10 mouse cellular contexts compared by ENCODE assay signal in genomic region chr2:119558737-119559340, GRCm38 (mm10). TPM values are rescaled to one million over a fixed set of nuclear protein-coding genes. Genes with fewer than 3 reads are reported as not detected.
A peak's percentile ranks its signal among the peaks of the same experiment; 100 is the strongest.
DNase-seq lines count a peak whose midpoint lies in the region; ATAC-seq and TF ChIP-seq lines count a peak whose summit lies in the region.
"Had no signal": no experiment of that assay in that cellular context is flagged by ENCODE, and none has a peak within 500 bp of the region (broad histone marks: within the 10 kb centered on the region; RNA-seq: fewer than 3 reads in every experiment).

No protein-coding gene starts in this region.

- no peak for TF ChIP-seq POLR2A in spleen, adult 2 months (IDR thresholded peaks at IDR 0.05; ENCODE audit: low read depth, low read length)

- H3K36me3 ChIP-seq in heart, embryonic 13.5 days, result peaks cover 17% of the 10 kb centered on the region
- H3K36me3 ChIP-seq in intestine, embryonic 15.5 days, result no peaks in the 10 kb centered on the region
- no peaks in the 10 kb centered on the region; the same call in 1 of the 2 replicates for H3K36me3 ChIP-seq in spleen, adult 2 months (ENCODE audit: control insufficient read depth, insufficient read depth, low read length)
- peaks cover 3% of the 10 kb centered on the region for H3K36me3 ChIP-seq in forebrain, embryonic 12.5 days (replicated peaks)

- WGBS in heart, embryonic 13.5 days, result 77% methylated on average over 7 of the region's 7 CpGs
- 51% methylated on average over 7 of the region's 7 CpGs for WGBS in intestine, embryonic 15.5 days
- WGBS in spleen, adult 2 months, result 22% methylated on average over 7 of the region's 7 CpGs
- WGBS in forebrain, embryonic 12.5 days, result 84% methylated on average over 7 of the region's 7 CpGs

- no peak for DNase-seq in heart, adult 8-10 months (ENCODE audit: low spot score)
- peak; percentile 59 to 64 for DNase-seq in B cell, adult 2 months
- DNase-seq in spleen, adult 2 months (ENCODE audit: low read depth in 1 of 2, low spot score in 2 of 2), result peak; percentile 22 to 30
- DNase-seq in ovary, postnatal 10 days (ENCODE audit: low spot score), result no peak
- DNase-seq in testis, postnatal 14 days (ENCODE audit: low spot score), result no peak

- ATAC-seq in heart, embryonic 13.5 days (ENCODE audit: extremely low read depth, insufficient number of reproducible peaks, low FRiP score, low TSS enrichment), result no peak
- peak; percentile 65 for ATAC-seq in intestine, embryonic 15.5 days
- ATAC-seq in forebrain, embryonic 12.5 days (ENCODE audit: low FRiP score), result no peak

- no peak overlapping the region for H3K4me3 ChIP-seq in heart, embryonic 13.5 days
- no peak overlapping the region for H3K4me3 ChIP-seq in intestine, embryonic 15.5 days (replicated peaks)
- no peak overlapping the region for H3K4me3 ChIP-seq in spleen, adult 2 months (ENCODE audit: extremely low read depth, insufficient read depth, insufficient read length)
- H3K4me3 ChIP-seq in forebrain, embryonic 12.5 days (replicated peaks), result no peak overlapping the region
- H3K4me3 ChIP-seq: hindbrain, embryonic 13.5 days had no signal

- H3K4me1 ChIP-seq in heart, embryonic 13.5 days, result peaks cover 7% of the 10 kb centered on the region; the same call in 1 of the 2 replicates
- H3K4me1 ChIP-seq in intestine, embryonic 15.5 days (replicated peaks), result peaks cover 6% of the 10 kb centered on the region; the same call in 1 of the 2 replicates
- H3K4me1 ChIP-seq in spleen, adult 2 months (ENCODE audit: control insufficient read depth, insufficient read depth, insufficient read length), result peaks cover 7% of the 10 kb centered on the region
- H3K4me1 ChIP-seq in forebrain, embryonic 12.5 days, result no peaks in the 10 kb centered on the region
- H3K4me1 ChIP-seq: hindbrain, embryonic 13.5 days had no signal

- no peaks in the 10 kb centered on the region for H3K9me3 ChIP-seq in heart, embryonic 13.5 days
- H3K9me3 ChIP-seq in intestine, embryonic 15.5 days, result no peaks in the 10 kb centered on the region
- no peaks in the 10 kb centered on the region for H3K9me3 ChIP-seq in forebrain, embryonic 12.5 days
- H3K9me3 ChIP-seq: hindbrain, embryonic 13.5 days had no signal

- TF ChIP-seq CTCF in spleen, adult 2 months (IDR thresholded peaks at IDR 0.05; ENCODE audit: extremely low read depth, insufficient read depth, insufficient read length, insufficient replicate concordance), result no peak

- H3K27me3 ChIP-seq in heart, embryonic 13.5 days (replicated peaks), result no peaks in the 10 kb centered on the region
- no peaks in the 10 kb centered on the region for H3K27me3 ChIP-seq in intestine, embryonic 15.5 days (replicated peaks)
- H3K27me3 ChIP-seq in spleen, adult 2 months (ENCODE audit: control insufficient read depth, insufficient read depth, low read length), result no peaks in the 10 kb centered on the region
- H3K27me3 ChIP-seq in forebrain, embryonic 12.5 days, result no peaks in the 10 kb centered on the region
- H3K27me3 ChIP-seq: hindbrain, embryonic 13.5 days had no signal

- H3K9ac ChIP-seq in heart, embryonic 13.5 days, result 0 out of 2 replicates have a peak overlapping the region, but pooled peaks have one; percentile 10
- H3K9ac ChIP-seq in intestine, embryonic 15.5 days, result no peak overlapping the region
- H3K9ac ChIP-seq in forebrain, embryonic 12.5 days, result no peak overlapping the region
- H3K9ac ChIP-seq: hindbrain, embryonic 13.5 days had no signal

- H3K27ac ChIP-seq in heart, embryonic 13.5 days (replicated peaks), result no peak overlapping the region
- H3K27ac ChIP-seq in intestine, embryonic 15.5 days, result peak overlapping the region; percentile 27; the same call in 1 of the 2 replicates
- peak overlapping the region; percentile 64 for H3K27ac ChIP-seq in spleen, adult 2 months (ENCODE audit: insufficient read depth, low read length)
- H3K27ac ChIP-seq in forebrain, embryonic 12.5 days, result no peak overlapping the region
- H3K27ac ChIP-seq: hindbrain, embryonic 13.5 days; macrophage had no signal

- no peak overlapping the region for H3K4me2 ChIP-seq in heart, embryonic 13.5 days
- peak overlapping the region; percentile 11; the same call in 1 of the 2 replicates for H3K4me2 ChIP-seq in intestine, embryonic 15.5 days (replicated peaks)
- no peak overlapping the region for H3K4me2 ChIP-seq in forebrain, embryonic 12.5 days
- H3K4me2 ChIP-seq: hindbrain, embryonic 13.5 days had no signal

RNA-seq across cellular contexts. Expression of gene Chp1, which starts 11.3 kb away (rescaled TPM):
- polyA plus RNA-seq in heart, embryonic 13.5 days (2015; fragmentation: Nextera tagmentation; extraction: Ambion mirVana), result 40.6 and 46.4 TPM in 2 replicates
- 10 to 100 TPM; 84.3 to 96.9 (median 85.1) TPM for total RNA-seq in heart, adult 8-10 months (2022)
- 53.6 and 54.9 TPM in 2 replicates for polyA plus RNA-seq in intestine, embryonic 15.5 days (2015; fragmentation: Nextera tagmentation; extraction: Ambion mirVana)
- 34.9 and 39.0 TPM in 2 replicates for polyA plus RNA-seq in spleen, adult 2 months (2012; rRNA removed)
- 60.7 and 61.7 TPM in 2 replicates for polyA plus RNA-seq in forebrain, embryonic 12.5 days (2016; fragmentation: Nextera tagmentation; extraction: Ambion mirVana)

RNA-seq across cellular contexts. Expression of gene Exd1, which starts 11.4 kb away (rescaled TPM):
- polyA plus RNA-seq in heart, embryonic 13.5 days (2015; fragmentation: Nextera tagmentation; extraction: Ambion mirVana), result 0.13 and 0.20 TPM in 2 replicates
- total RNA-seq in heart, adult 8-10 months (2022), result 1 to 10 TPM in 1 of 4 experiments, under 1 TPM in 3; 0.13 to 1.4 (median 0.55) TPM
- 0.18 and 0.25 TPM in 2 replicates for polyA plus RNA-seq in intestine, embryonic 15.5 days (2015; fragmentation: Nextera tagmentation; extraction: Ambion mirVana)
- 0.09 and 0.12 TPM in 2 replicates for polyA plus RNA-seq in spleen, adult 2 months (2012; rRNA removed)
- polyA plus RNA-seq in forebrain, embryonic 12.5 days (2016; fragmentation: Nextera tagmentation; extraction: Ambion mirVana), result 0.22 and 0.27 TPM in 2 replicates

RNA-seq across cellular contexts. Expression of gene Nusap1, which starts 59.3 kb away (rescaled TPM):
- 43.6 and 46.0 TPM in 2 replicates for polyA plus RNA-seq in heart, embryonic 13.5 days (2015; fragmentation: Nextera tagmentation; extraction: Ambion mirVana)
- 1 to 10 TPM in 1 of 4 experiments, under 1 TPM in 3; 0.28 to 1.7 (median 0.37) TPM for total RNA-seq in heart, adult 8-10 months (2022)
- polyA plus RNA-seq in intestine, embryonic 15.5 days (2015; fragmentation: Nextera tagmentation; extraction: Ambion mirVana), result 56.6 and 65.4 TPM in 2 replicates
- 1.3 and 1.7 TPM in 2 replicates for polyA plus RNA-seq in spleen, adult 2 months (2012; rRNA removed)
- 110 and 111 TPM in 2 replicates for polyA plus RNA-seq in forebrain, embryonic 12.5 days (2016; fragmentation: Nextera tagmentation; extraction: Ambion mirVana)

RNA-seq across cellular contexts. Expression of gene Oip5, which starts 59.4 kb away (rescaled TPM):
- polyA plus RNA-seq in heart, embryonic 13.5 days (2015; fragmentation: Nextera tagmentation; extraction: Ambion mirVana), result 20.4 and 22.8 TPM in 2 replicates
- 1 to 10 TPM in 1 of 4 experiments, under 1 TPM in 3; 0.34 to 1.2 (median 0.58) TPM for total RNA-seq in heart, adult 8-10 months (2022)
- 21.0 and 22.8 TPM in 2 replicates for polyA plus RNA-seq in intestine, embryonic 15.5 days (2015; fragmentation: Nextera tagmentation; extraction: Ambion mirVana)
- 3.7 and 7.2 TPM in 2 replicates for polyA plus RNA-seq in spleen, adult 2 months (2012; rRNA removed)
- polyA plus RNA-seq in forebrain, embryonic 12.5 days (2016; fragmentation: Nextera tagmentation; extraction: Ambion mirVana), result 35.1 and 35.6 TPM in 2 replicates

Comparison
In these comparisons a context has a peak if more than half of its experiments do, and no peak if none do; other contexts are left out.
1. H3K27ac ChIP-seq: peak in intestine, embryonic 15.5 days (single experiment) and spleen, adult 2 months (single experiment); none in heart, embryonic 13.5 days (single experiment) and forebrain, embryonic 12.5 days (single experiment).
2. DNase-seq: peak in B cell, adult 2 months (2 of 2) and spleen, adult 2 months (2 of 2); none in heart, adult 8-10 months (single experiment), ovary, postnatal 10 days (single experiment) and testis, postnatal 14 days (single experiment).
3. RNA of gene Nusap1, which starts 59.3 kb away (polyA plus RNA-seq): 110 to 111 TPM in forebrain, embryonic 12.5 days, 56.6 to 65.4 TPM in intestine, embryonic 15.5 days and 43.6 to 46.0 TPM in heart, embryonic 13.5 days; 1.3 to 1.7 TPM in spleen, adult 2 months; every median in the first group is over 10 times any median in the second.